Mouse (Mus musculus) right cerebral cortex, postnatal 10 days (tissue): Measurements from ENCODE around the gene Kndc1.

Experiments
- DNase-seq, 2 experiments: peaks; one replicate each; pipeline ENCODE4 v3.0.0; 2021; ENCODE audit warnings: low spot score in 2 of 2

The Kndc1 gene

DNA sequence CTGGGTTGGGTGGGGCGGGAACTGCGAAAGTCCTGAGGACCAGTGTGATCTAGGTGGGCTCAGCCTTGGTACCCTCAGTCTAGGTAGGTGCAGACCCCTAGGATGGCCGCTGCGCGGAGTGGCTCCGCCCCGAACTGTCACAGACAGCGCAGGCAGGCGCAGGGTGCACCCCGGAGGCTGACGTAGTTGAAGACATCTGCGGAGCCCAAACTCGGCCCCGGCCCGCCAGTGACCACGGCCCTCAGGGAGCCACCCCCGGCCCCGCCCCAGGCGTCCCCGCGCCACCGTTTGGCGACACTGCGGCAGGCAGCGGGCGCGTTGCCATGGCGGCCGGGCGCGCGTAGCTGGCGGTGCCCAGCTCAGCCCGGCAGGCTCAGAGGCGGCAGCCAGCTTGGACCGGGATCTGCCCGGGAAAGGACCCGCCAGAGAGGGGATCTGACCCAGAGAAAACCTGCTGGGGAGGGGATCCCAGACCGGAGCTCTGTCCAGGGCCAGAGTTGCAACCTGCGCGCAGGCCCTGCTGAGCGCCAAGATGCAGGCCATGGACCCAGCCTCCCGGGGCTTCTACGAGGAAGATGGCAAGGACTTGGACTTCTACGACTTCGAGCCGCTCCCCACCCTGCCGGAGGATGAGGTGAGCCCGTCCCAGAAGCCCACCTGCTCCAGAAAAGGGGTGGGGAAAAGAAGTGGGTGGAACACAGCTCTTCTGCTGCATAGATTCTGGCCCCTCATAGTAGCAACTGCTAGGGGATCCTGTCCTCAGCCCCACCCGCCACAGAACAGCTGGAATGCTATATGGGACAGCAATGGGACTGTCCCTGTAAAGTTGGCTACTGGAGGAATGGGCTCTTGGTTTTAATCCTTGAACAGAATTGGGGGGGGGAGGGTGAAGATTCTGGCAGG, at the start of gene Kndc1:
Kndc1 (plus strand) TSS at position 42 of the 903 bp plus-strand sequence.
- peak; percentile 78 for DNase-seq

GRCm38 (mm10) chr7:139845101-139845500, 49.4 kb upstream of the Kndc1 start:
- DNase-seq = no peak

DNA sequence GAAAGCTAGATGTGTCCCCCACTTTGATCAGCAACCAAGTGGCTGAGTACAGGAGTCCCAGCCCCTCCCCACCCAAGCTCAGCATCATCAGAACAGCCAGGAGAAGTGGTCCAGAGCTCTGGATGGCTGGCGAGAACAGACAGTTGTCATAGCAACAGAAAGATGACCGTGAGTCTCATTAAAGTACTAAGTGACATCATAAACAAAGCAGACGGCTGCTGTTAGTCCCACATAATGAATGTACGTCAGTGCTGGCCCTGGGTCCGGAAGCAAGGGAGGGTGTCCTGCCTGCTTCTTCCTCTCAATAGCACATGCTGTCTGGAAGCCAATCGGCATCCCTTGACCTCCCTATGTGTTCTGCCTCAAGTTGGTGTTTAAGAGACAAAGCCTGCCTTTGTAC, 44.3 kb upstream of the Kndc1 start:
- peak; percentile 56 to 63 for DNase-seq

GRCm38 (mm10) chr7:139850677-139851076, 43.8 kb upstream of the Kndc1 start:
- DNase-seq = no peak

DNA sequence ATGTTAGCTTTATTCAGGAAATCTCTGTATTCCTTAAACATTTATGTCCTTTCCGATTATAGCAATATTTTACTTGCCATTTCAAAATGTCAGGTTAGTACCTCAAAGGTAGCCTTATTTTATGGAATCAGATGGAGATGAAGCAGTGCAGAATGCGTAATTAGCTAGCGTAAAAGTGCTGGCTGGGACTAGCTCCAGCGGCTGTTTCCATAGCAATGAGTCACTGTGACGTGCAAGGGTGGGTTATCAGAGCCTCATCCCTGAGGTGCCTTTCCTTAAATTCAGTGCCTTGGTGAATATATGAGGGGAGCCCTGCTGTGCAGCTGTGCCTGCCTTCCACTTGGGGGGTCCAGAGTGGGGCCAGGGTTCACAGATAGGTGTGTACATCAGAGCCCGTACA, 43.4 kb upstream of the Kndc1 start:
- DNase-seq = peak; percentile 81 to 87

DNA sequence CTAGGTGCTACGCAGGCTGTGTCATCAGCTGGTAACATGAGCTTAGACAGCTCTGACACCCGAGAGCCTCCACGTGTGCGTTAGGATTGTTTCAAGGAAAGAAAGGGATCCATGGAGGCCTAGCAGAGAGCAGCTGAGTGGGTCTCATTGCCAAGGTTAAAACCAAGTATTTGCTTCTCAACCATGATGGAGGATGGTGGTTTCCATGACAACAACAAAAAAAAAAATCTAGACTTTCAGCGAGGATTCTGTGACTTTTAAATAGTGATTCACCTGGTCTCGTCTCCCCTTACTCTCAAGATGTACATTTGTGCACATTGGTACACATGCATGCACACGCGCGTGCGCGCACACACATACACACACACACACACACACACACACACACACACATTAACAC, 39.2 kb upstream of the Kndc1 start:
- DNase-seq = no peak

GRCm38 (mm10) chr7:139861411-139861810, 33.1 kb upstream of the Kndc1 start:
- peak; percentile 76 to 83 for DNase-seq

- DNase-seq = no peak
These were observed 31.4 kb upstream of the Kndc1 start for GRCm38 (mm10) chr7:139863076-139863475.

DNA sequence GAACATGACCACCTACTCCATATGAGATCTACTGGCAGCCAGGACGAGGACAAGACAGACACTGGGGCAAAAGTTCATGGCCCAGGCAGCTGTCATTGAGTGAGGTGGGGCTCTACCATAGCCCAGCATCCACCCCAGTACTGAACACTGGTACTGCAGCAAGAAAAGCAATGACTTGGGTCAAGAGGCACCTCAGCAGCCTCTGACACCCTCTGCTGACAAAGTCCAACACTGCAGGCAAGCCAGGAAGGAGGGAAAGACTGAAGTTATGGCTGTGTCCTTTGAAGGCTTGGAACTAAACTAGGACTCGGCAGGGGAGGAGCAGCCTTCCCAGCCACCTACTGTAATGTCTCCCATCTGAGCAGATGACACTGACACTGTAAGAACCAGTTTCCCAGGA, 30.2 kb upstream of the Kndc1 start:
- DNase-seq = no peak

DNA sequence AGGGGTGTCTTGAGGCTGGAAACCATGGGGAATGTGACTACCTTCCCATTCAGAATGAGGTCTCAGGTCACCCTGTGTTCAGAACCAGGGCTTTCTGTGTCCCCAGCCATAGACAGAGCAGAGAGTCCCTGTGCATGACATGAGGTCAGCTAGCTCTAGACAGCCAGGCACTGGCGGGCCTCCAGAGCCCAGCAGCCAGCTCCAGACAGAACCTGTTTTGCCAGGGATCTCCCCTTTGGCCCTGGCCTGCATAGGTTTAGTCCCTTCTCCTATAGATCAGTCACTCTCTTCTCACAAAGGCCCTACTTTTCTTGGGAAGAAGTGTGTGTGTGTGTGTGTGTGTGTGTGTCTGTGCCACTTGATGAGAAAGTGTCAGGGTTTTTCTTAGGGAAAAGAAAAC, 29.6 kb upstream of the Kndc1 start:
- DNase-seq = no peak

- DNase-seq = no peak
These were observed 23.5 kb upstream of the Kndc1 start for GRCm38 (mm10) chr7:139871014-139871413.

- DNase-seq = peak; percentile 71 to 75
These were observed 17.2 kb upstream of the Kndc1 start for GRCm38 (mm10) chr7:139877167-139877792.

DNA sequence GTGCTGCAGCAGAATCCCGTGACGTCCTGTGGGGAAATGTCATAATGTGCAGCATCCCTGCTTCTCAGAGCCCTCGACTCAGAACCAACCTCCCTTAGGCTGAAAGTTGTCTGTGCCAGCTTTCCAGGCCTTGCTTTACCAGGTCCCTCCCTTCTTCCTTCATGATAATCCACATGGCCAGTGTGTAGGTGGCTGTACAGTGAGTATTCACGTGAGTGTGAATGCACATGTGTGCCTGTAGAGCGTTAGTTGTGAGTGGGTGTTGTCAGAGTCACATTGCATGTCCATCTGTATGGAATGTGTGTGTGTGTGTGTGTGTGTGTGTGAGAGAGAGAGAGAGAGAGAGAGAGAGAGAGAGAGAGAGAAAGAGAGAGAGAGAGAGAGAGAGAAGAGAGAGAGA, 16.4 kb upstream of the Kndc1 start:
- peak in 1 of 2 experiments; percentile 57 for DNase-seq

GRCm38 (mm10) chr7:139878621-139879020, 15.9 kb upstream of the Kndc1 start:
- no peak for DNase-seq

- no peak for DNase-seq
These were observed 11.0 kb upstream of the Kndc1 start for GRCm38 (mm10) chr7:139883545-139883944.

DNA sequence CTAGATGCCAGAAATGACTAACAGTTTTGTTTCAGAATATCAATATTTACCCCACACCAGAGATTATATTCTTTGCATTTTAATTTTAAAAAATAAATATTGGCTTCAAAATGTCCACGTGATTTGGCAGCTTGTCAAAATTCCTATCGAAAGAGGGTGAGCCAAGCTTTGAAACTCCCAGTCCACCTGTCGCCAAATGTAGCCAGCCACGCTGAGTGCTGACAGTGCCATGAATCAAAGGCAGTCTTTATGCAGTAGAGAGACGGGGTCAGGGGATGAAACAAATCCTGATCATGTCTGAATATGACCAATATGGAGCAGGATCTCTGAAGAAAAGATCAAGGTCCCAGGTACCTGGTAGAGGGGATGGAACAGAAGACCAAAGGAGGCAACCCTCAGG, 2.7 kb upstream of the Kndc1 start:
- DNase-seq = peak in 1 of 2 experiments; percentile 16

- no peak for DNase-seq
These were observed 1.8 kb downstream of the Kndc1 start for GRCm38 (mm10) chr7:139896271-139896670.

DNA sequence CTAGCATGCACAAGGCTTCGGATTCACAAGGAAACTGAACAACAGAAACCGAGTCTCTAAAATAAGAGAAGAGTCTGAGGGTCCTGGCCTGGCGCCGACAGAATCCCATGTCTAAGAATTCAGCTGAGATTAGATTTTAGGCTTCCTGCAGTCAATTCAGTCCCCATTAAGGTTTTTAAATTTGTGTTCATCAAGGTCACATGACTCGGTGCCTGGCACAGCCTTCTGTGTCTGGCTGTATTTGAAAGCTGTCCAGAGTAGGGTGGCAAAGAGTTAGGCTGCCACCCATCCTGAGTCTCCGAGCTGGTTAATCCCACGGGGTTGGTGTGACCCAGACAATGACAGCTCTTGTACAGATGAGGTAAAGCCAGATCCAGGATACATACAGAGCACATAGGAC, 2.3 kb downstream of the Kndc1 start:
- no peak for DNase-seq

DNA sequence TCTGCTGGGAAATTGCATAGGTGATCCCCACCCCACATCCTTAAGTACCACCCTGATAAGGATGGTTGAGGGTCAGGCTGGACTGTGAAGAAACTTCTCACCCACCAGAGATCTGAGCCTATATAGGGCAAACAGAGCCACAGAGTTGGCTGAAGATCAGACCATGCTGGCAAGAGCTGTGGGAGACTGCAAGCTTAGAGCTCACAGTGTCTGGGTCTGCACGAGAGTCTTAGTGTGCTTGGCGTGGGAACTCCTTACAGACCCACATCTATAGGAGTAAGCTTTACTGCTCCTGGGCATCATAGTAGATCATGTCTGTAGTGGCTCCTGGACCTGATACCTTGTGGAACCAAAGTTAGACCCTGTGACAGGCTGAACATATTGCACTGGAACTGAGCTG, 4.1 kb downstream of the Kndc1 start:
- no peak for DNase-seq

DNA sequence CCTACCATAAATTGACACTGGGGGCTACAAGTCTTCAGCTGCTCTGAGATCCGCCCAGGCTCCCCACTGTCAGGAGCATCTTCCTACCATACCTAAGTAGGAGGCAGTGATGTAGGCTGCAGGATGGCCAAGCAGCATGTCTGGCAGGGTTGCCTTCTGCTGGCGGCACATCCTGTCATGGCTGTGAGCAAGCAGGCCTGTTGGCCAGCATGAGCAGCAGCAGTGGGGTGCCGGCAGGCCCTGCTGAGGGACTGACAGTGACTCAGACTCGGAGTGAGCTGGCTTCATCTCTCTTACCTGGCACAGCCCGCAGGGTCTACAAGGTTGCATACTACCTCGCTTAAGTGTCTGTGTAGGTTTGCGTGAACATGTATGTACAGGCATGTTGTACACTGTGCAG, 5.0 kb downstream of the Kndc1 start:
- no peak for DNase-seq

GRCm38 (mm10) chr7:139900456-139900855, 6.0 kb downstream of the Kndc1 start:
- DNase-seq = no peak

DNA sequence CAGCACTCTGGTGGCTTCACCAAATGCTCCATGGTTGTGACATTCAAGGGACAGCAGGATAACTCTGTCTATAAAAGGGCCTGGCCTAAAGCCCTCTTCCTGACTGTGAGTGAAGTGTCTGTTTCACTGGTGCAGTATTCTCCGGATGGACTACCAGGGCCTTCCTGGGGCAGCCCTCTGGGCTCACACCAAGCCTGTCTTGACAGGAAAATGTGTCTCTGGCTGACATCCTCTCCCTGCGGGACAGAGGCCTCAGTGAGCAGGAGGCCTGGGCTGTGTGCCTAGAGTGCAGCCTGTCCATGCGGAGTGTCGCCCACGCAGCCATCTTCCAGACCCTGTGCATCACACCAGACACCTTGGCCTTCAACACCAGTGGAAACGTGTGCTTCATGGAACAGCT, 6.4 kb downstream of the Kndc1 start:
- no peak for DNase-seq

DNA sequence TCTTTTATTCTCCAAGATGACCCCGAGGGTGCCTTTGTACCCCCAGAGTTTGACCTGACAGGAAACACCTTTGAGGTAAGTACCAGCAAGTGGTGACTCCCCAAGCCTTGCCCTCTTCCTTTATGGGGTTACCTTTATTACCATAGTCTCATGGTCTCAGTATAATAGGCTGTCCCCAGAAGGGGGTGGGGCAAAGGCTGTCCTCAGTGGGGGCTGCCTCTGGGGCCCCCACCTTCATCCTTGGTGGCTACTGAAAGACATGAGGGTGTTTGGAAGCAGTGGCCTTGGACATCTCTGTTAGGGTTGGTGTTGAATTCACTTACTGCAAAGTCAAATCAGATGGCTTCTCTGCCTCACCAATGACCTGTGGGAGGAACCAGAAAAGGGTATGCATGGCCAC, 7.5 kb downstream of the Kndc1 start:
- DNase-seq = no peak
